Mouse (Mus musculus): Measurements from ENCODE around the gene Syne1.

GRCm38 (mm10) chr10:5346911-5347310, 204.4 kb downstream of the Syne1 start:
- TF ChIP-seq CTCF (IDR thresholded peaks at IDR 0.05; ENCODE audit: control insufficient read depth, insufficient read depth, low read length), result no peak
- TF ChIP-seq POLR2A (IDR thresholded peaks at IDR 0.05; ENCODE audit: borderline replicate concordance, control insufficient read depth, low read depth, low read length), result no peak

Measured in bone marrow, adult 2 months (tissue).